Mouse (Mus musculus) megakaryocyte, embryonic 14.5 days (primary cell): Measurements from ENCODE around the gene Prkd1.

Source experiments
- FLI1 ChIP-seq: IDR thresholded peaks from 2 replicates; pipeline ENCODE4 v1.6.1; 2012; ENCODE audit warnings: low read length, inconsistent platforms, mixed read lengths
- GATA1 ChIP-seq: IDR thresholded peaks from 3 replicates; pipeline ENCODE4 v1.6.1; 2012; ENCODE audit warnings: mixed read lengths, low read length, inconsistent platforms, borderline replicate concordance

DNA sequence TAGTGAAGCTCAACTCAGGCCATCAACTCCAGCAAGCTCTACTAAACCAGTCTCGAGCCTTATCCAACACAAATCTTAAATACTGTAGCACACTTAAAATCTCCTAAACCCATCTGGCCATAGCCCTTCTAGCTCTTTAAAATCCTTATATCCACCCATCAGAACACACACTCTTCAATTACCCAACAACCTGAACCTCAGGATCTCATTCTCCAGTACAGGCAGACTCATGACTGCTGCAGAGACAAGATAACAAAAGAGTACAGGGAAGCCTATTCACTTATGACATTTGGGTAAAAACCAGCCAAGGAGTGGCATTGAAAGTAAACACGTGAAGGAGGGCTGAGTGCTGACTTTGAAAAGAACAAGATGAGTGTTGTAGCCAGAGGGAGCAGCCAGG, 55.4 kb downstream of the Prkd1 start:
- TF ChIP-seq GATA1 (no peak), FLI1 (no peak)
